Mouse (Mus musculus) hindbrain, embryonic 10.5 days (tissue): ENCODE data around the gene Large2. TPM values are rescaled to one million over a fixed set of nuclear protein-coding genes. Genes with fewer than 3 reads are reported as not detected.
"Not testable (repeated sequence)": the region's sequence is repeated elsewhere in the genome, so short reads cannot be mapped to it uniquely, and the experiment has no call there.

Experiments
- DNase-seq: peaks from one replicate; pipeline ENCODE4 v3.0.0-alpha.2; 2017; ENCODE audit warnings: low spot score
- H3K27ac ChIP-seq: fragments of 300-500 bp; sonication (generic); 2 replicates; pipeline ENCODE4 v1.5.1; 2016; ENCODE audit warnings: mild to moderate bottlenecking, moderate library complexity
- H3K27me3 ChIP-seq: fragments of 300-500 bp; sonication (generic); 2 replicates; pipeline ENCODE4 v1.6.1; 2016; ENCODE audit warnings: mild to moderate bottlenecking; ENCODE audit not compliant: poor library complexity, insufficient read depth, severe bottlenecking
- H3K36me3 ChIP-seq: fragments of 300-500 bp; sonication (generic); 2 replicates; pipeline ENCODE4 v1.6.1; 2016; ENCODE audit warnings: mild to moderate bottlenecking, moderate library complexity
- H3K4me1 ChIP-seq: fragments of 300-500 bp; sonication (generic); replicated peaks from 2 replicates; pipeline ENCODE4 v1.6.1; 2016; ENCODE audit warnings: mild to moderate bottlenecking
- H3K4me3 ChIP-seq: fragments of 300-500 bp; sonication (generic); 2 replicates; pipeline ENCODE4 v1.5.1; 2016; ENCODE audit warnings: mild to moderate bottlenecking, moderate library complexity
- H3K9me3 ChIP-seq: fragments of 300-500 bp; sonication (generic); 2 replicates; pipeline ENCODE4 v1.6.1; 2016; ENCODE audit warnings: mild to moderate bottlenecking, moderate library complexity
- WGBS: fragments of 180-500 bp; shearing (Covaris S2); methylation state at CpG from one replicate; pipeline ENCODE4 v1.1.7; 2016; 5-methylcytosine and 5-hydroxymethylcytosine counted together
- polyA plus RNA-seq: library from polyadenylated mRNA; unstranded; fragments of >200 nt; fragmentation: Nextera tagmentation; extraction: Ambion mirVana; gene quantifications from 2 replicates; pipeline ENCODE4 v1.2.1, GENCODE M21; 2016

Large2 gene
- polyA plus RNA-seq, 1 experiment from 2014 or later: 7.8 TPM

DNA sequence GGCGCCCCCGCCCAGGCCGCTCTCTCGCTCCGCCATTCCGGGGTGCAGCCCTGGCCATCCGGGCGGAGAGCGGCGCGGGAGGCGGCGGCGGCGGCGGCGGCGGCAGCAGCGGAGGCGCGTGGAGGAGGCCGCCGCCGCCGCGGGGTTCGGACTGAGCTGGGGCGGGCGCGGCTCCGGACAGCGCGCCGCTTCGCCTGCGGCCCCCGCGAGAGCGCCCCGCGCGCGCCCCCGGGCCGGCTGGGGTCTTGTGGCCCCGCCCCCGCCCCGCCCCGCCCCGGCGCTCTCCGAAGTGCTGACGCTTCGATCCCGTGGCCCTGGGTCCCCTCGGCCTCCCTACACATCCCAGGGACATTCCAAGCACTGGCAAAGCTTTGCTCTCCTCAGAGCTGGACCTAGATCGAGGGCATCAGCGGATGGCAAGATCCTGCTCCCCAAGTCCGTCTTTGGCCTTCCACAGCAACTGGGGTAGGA is 26.5 kb upstream of the Large2 start, which contains the start of gene Mapk8ip1:
TSS of gene Mapk8ip1 (minus strand) at position 173 of the 471 bp plus-strand sequence.
- peak; percentile 50 for DNase-seq
- Histone ChIP-seq H3K36me3 (peaks cover 26% of the 10 kb centered on the region), H3K4me1 (peaks cover 84% of the 10 kb centered on the region), H3K27ac (peak within 1 kb of the TSS; percentile 90), H3K27me3 (peaks cover 6% of the 10 kb centered on the region; the same call in 1 of the 2 replicates), H3K4me3 (peak within 1 kb of the TSS; percentile 84), H3K9me3 (no peaks in the 10 kb centered on the region)
- 2% methylated on average over 55 of the region's 59 CpGs for WGBS

DNA sequence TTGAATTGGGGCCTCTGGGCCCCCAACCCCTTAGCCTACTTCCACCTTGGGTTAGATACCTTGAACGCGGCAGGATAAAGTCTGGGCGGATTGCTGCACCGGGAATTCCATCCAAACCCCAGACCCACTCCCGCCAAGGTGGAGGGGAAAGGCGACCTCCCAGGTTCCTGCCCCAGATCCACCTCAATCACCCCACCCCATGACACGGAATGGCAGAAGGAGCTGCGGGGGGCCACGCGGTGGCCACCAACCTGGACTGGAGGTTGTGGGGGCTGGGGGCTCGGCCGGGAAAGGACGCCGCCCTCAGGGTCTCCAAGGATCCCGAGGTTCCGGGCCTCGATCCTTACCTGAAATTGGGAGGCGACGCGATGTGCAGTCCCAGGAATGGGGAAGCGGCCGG is 26.0 kb upstream of the Large2 start:
- peaks cover 84% of the 10 kb centered on the region for H3K4me1 ChIP-seq
- peaks cover 6% of the 10 kb centered on the region; the same call in 1 of the 2 replicates for H3K27me3 ChIP-seq
- H3K27ac ChIP-seq: peak overlapping the region; percentile 90
- 2% methylated on average over 22 of the region's 22 CpGs for WGBS
- peaks cover 22% of the 10 kb centered on the region for H3K36me3 ChIP-seq
- peak overlapping the region; percentile 84 for H3K4me3 ChIP-seq
- peak; percentile 22 for DNase-seq
- no peaks in the 10 kb centered on the region for H3K9me3 ChIP-seq

- Histone ChIP-seq H3K4me3 (peak overlapping the region; percentile 84), H3K4me1 (peaks cover 80% of the 10 kb centered on the region), H3K36me3 (peaks cover 13% of the 10 kb centered on the region), H3K27ac (peak overlapping the region; percentile 26; the same call in 1 of the 2 replicates)
- not testable (repeated sequence) for H3K27me3 ChIP-seq, DNase-seq, H3K9me3 ChIP-seq
- WGBS: 49% methylated on average over 4 of the region's 4 CpGs
Observed at GRCm38 (mm10) chr2:92399877-92400276, 25.2 kb upstream of the Large2 start.

DNA sequence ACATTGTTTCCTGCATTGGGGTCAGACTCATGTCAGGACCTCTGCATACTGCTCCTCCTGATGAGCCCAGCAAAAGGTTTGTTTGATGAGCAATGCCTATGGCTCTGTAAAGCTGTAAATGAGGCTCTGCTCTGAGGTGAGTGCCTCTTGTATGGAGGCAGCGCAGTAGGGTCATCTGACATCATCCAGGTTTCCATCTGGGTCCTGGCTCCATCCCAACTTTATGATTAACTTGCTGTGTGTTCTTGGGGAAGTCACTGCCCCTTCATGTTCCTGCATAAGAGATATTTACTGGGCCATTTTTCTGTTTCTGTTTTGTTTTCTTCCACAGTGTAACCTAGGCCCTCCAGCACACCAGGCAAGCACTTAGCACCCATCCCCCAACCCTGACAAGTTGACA is 22.8 kb upstream of the Large2 start:
- Histone ChIP-seq H3K27ac (peak overlapping the region; percentile 77), H3K4me1 (peaks cover 86% of the 10 kb centered on the region)
- 75% methylated on average over 1 of the region's 1 CpGs for WGBS

GRCm38 (mm10) chr2:92395535-92395934 is 20.9 kb upstream of the Large2 start:
- no peak overlapping the region for H3K27ac ChIP-seq
- H3K4me1 ChIP-seq: peaks cover 87% of the 10 kb centered on the region
- 0 out of 2 replicates have a peak, but pooled peaks cover under 1% of the 10 kb centered on the region for H3K36me3 ChIP-seq
- H3K9me3 ChIP-seq: no peaks in the 10 kb centered on the region
- 90% methylated on average over 3 of the region's 3 CpGs for WGBS
- H3K27me3 ChIP-seq: peaks cover 11% of the 10 kb centered on the region; the same call in 1 of the 2 replicates
- no peak for DNase-seq
- H3K4me3 ChIP-seq: no peak overlapping the region

More for the DNA sequence above, 22.8 kb upstream of the Large2 start:
- H3K36me3 ChIP-seq: no peaks in the 10 kb centered on the region
- H3K4me3 ChIP-seq: 0 out of 2 replicates have a peak overlapping the region, but pooled peaks have one; percentile 6
- no peaks in the 10 kb centered on the region for H3K9me3 ChIP-seq
- no peak for DNase-seq
- H3K27me3 ChIP-seq: peaks cover 14% of the 10 kb centered on the region; the same call in 1 of the 2 replicates

DNA sequence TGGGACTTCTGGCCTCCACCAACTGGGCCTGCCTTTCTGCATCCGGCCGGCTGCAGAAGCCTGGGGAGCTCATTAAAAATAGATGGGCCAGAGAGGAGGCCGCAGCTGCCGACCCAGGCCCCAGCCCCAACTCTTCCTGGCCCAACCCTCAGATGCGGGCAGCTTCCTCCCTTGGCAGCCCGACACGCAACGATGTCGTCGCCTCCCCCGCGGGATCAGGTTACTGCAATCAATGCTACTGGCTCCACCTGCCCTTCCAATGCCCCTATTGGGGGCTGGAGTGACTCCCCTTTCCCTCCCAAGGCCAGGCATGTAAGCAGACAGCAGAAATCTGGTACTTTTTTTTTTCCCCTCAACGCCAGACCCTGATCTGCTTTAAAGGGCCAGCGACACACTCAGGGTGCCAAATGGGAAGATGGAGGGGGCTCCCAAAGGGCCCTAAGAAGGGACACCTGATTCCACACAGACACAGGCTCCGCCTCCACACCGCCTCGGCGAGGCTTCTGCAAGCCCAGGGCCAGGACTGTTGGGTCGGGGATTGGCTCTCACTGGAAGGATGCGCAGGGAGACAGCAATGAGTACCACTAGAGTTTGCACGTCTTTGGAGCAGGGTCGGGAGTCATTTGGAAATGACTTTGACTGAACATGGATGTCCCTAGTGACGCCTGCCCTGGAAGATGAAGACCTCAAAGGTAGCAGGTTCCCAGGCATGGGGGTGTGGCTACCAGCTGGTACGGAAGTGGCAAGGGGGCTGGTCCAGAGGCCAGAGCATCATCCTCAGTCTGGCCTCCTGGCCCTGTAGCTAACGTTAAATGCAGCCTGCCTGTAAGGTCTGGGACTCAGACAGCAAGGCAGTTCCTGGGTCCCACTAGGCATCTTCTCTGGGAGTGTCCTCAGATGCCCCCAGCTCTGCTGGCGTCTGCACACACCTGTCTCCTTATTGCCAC is 17.9 kb upstream of the Large2 start:
- 4% methylated on average over 26 of the region's 26 CpGs for WGBS
- peaks cover 87% of the 10 kb centered on the region for H3K4me1 ChIP-seq

GRCm38 (mm10) chr2:92391703-92392317 is 17.1 kb upstream of the Large2 start:
- Histone ChIP-seq H3K36me3 (peaks cover 15% of the 10 kb centered on the region), H3K4me1 (peaks cover 87% of the 10 kb centered on the region), H3K9me3 (no peaks in the 10 kb centered on the region), H3K27ac (peak overlapping the region; percentile 92), H3K27me3 (peaks cover 9% of the 10 kb centered on the region; the same call in 1 of the 2 replicates), H3K4me3 (peak overlapping the region; percentile 88)
- DNase-seq: no peak
- 27% methylated on average over 11 of the region's 11 CpGs for WGBS

More for the DNA sequence above, 17.9 kb upstream of the Large2 start:
- peak overlapping the region; percentile 88 for H3K4me3 ChIP-seq
- H3K27me3 ChIP-seq: peaks cover 9% of the 10 kb centered on the region; the same call in 1 of the 2 replicates
- no peaks in the 10 kb centered on the region for H3K9me3 ChIP-seq
- peaks cover 7% of the 10 kb centered on the region for H3K36me3 ChIP-seq
- peak; percentile 80 for DNase-seq
- H3K27ac ChIP-seq: peak overlapping the region; percentile 92

DNA sequence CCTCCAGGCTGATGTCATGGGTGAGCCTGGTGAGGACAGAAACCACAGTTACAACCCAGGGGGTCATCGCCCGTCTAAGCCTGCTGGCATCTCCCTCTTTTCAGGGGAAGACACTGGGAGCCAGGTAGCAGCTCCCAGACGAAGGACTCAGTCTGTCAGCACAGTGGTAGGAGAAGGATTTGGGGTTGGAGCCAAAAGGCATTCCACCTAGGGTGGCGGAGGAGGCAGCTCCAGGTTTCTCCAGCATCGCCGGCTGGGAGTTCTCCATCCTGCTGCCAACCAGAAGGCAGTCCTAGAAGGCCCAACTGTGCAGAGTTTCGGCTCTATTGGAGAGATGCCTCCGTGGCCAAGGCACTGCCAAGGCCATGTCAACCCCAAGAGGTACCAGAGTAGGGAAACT is 16.4 kb upstream of the Large2 start:
- H3K27ac ChIP-seq: peak overlapping the region; percentile 92
- peak overlapping the region; percentile 88; the same call in 1 of the 2 replicates for H3K4me3 ChIP-seq
- DNase-seq: no peak
- 87% methylated on average over 8 of the region's 8 CpGs for WGBS
- H3K36me3 ChIP-seq: peaks cover 22% of the 10 kb centered on the region
- H3K27me3 ChIP-seq: peaks cover 9% of the 10 kb centered on the region; the same call in 1 of the 2 replicates
- H3K9me3 ChIP-seq: no peaks in the 10 kb centered on the region
- H3K4me1 ChIP-seq: peaks cover 86% of the 10 kb centered on the region

- Histone ChIP-seq H3K9me3 (no peaks in the 10 kb centered on the region), H3K27me3 (peaks cover 9% of the 10 kb centered on the region; the same call in 1 of the 2 replicates), H3K36me3 (peaks cover 29% of the 10 kb centered on the region), H3K4me1 (peaks cover 84% of the 10 kb centered on the region), H3K4me3 (peak overlapping the region; percentile 88; the same call in 1 of the 2 replicates), H3K27ac (peak overlapping the region; percentile 92)
- DNase-seq: no peak
- 80% methylated on average over 6 of the region's 6 CpGs for WGBS
Observed at GRCm38 (mm10) chr2:92390206-92390930, 15.7 kb upstream of the Large2 start.

- peaks cover 37% of the 10 kb centered on the region for H3K36me3 ChIP-seq
- DNase-seq: no peak
- no peaks in the 10 kb centered on the region for H3K9me3 ChIP-seq
- peaks cover 9% of the 10 kb centered on the region; the same call in 1 of the 2 replicates for H3K27me3 ChIP-seq
- peak overlapping the region; percentile 90 for H3K27ac ChIP-seq
- H3K4me3 ChIP-seq: peak overlapping the region; percentile 88
- 3% methylated on average over 10 of the region's 10 CpGs for WGBS
- H3K4me1 ChIP-seq: peaks cover 84% of the 10 kb centered on the region
Observed at GRCm38 (mm10) chr2:92389645-92390044, 15.0 kb upstream of the Large2 start.

- Histone ChIP-seq H3K4me3 (peak overlapping the region; percentile 88), H3K36me3 (peaks cover 42% of the 10 kb centered on the region), H3K27ac (peak overlapping the region; percentile 90), H3K4me1 (peaks cover 79% of the 10 kb centered on the region), H3K9me3 (no peaks in the 10 kb centered on the region), H3K27me3 (peaks cover 9% of the 10 kb centered on the region; the same call in 1 of the 2 replicates)
- peak; percentile 98 for DNase-seq
- WGBS: 1% methylated on average over 62 of the region's 62 CpGs
Observed at GRCm38 (mm10) chr2:92388891-92389641, 14.4 kb upstream of the Large2 start.
